Mouse (Mus musculus) large intestine, adult 2 months (tissue): ENCODE measurements around the gene Aifm3. TPM values are rescaled to one million over a fixed set of nuclear protein-coding genes. Genes with fewer than 3 reads are reported as not detected.

Source experiments
- DNase-seq: peaks from one replicate; pipeline ENCODE4 v3.0.0-alpha.2; 2012; ENCODE audit warnings: low read depth, low spot score
- WGBS: fragments of 180-500 bp; shearing (Covaris S2); methylation state at CpG from one replicate; pipeline ENCODE4 v1.1.7; 2018; 5-methylcytosine and 5-hydroxymethylcytosine counted together
- polyA plus RNA-seq: library from polyadenylated mRNA; depleted of rRNA; stranded (reverse); fragments of >200 nt; gene quantifications from 2 replicates; pipeline ENCODE4 v1.2.3, GENCODE M21; 2012; rRNA removed

Gene Aifm3
- polyA plus RNA-seq, result 0.89 and 1.2 TPM in 2 replicates

- no peak for DNase-seq
- WGBS, result 2% methylated on average over 47 of the region's 47 CpGs
Measured at GRCm38 (mm10) chr16:17489469-17490111, at the start of gene Aifm3. Aifm3 (plus strand) TSS chr16:17489611.

GRCm38 (mm10) chr16:17451541-17452372, 37.7 kb upstream of the Aifm3 start, which contains the start of gene Crkl:
Crkl (plus strand) TSS chr16:17451987.
- peak; percentile 93 for DNase-seq
- under 1% methylated on average over 63 of the region's 63 CpGs for WGBS

DNA sequence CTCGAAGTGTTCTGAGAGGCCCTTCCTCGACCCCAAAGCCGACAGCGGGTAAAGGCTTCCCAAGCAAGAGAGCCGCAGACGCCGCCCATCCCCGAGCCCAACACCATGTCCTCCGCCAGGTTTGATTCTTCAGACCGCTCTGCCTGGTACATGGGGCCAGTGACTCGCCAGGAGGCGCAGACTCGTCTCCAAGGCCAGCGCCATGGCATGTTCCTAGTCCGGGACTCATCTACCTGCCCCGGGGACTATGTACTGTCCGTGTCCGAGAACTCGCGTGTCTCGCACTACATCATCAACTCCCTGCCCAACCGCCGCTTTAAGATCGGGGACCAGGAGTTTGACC, 37.1 kb upstream of the Aifm3 start:
- no peak for DNase-seq
- under 1% methylated on average over 24 of the region's 24 CpGs for WGBS

DNA sequence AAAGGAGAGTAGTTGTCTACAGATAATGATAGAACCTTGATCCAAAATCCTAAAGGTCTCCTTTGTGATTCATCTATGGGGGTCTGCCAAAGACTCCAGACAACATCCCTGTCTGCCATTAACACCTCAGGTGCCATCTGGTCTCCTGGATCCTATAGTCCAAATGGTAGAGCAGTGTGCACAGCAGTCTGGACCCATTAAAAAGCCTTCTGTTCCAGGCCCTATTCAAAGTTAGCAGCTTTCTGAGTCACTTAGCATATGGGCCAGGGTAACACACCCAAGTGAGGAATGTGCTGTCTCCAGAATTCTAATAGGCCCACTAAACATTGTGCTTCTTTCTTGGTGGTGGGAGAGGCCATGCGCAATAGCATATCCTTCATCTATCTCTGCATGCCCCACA, 32.5 kb upstream of the Aifm3 start:
- DNase-seq, result no peak
- 95% methylated on average over 1 of the region's 1 CpGs for WGBS

GRCm38 (mm10) chr16:17460254-17460653, 29.2 kb upstream of the Aifm3 start:
- DNase-seq, result no peak
- WGBS, result 77% methylated on average over 4 of the region's 4 CpGs

DNA sequence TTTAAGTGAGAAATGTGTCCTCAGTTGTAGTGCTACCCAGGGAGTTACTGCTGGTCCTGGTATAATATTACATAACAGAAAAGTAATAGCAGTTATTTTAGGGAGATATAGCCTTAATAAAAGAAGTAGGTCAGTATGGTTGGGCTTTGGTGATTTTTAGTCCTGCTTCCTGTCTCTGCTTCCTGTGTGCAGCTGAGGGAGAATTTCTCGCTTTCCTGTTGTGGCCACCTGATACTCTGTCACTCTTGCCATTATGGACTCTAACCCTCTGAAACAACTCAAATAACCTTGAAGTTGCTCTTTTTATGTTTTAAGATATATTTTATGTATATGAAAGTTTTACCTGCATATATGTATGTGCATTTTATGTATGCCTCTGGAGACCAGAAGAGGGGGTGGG, 27.8 kb upstream of the Aifm3 start:
- no peak for DNase-seq
- 77% methylated on average over 1 of the region's 1 CpGs for WGBS

DNA sequence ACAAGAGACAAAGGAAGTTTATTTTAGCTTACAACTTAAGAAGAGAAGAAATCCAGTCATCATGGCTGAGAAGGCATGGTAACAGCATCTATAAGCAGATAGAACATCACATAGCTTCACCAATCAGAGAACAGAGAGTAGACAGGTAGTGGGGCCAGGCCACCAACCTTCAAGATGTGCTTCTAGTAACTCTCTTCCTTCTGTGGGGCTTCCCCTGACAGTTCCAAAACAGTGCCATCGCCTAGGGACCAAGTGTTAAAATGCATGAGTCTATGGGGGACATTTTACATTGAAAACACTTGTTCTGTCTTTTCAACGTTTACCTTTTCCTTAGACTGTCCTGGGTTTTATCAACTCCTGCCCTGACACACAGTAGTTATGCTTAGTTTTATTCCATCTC, 26.2 kb upstream of the Aifm3 start:
- no peak for DNase-seq
- WGBS, result 72% methylated on average over 2 of the region's 2 CpGs

GRCm38 (mm10) chr16:17466875-17467663, 22.3 kb upstream of the Aifm3 start:
- WGBS, result 44% methylated on average over 4 of the region's 4 CpGs
- DNase-seq, result no peak

GRCm38 (mm10) chr16:17472498-17472897, 16.9 kb upstream of the Aifm3 start:
- no peak for DNase-seq
- WGBS, result 82% methylated on average over 6 of the region's 6 CpGs

DNA sequence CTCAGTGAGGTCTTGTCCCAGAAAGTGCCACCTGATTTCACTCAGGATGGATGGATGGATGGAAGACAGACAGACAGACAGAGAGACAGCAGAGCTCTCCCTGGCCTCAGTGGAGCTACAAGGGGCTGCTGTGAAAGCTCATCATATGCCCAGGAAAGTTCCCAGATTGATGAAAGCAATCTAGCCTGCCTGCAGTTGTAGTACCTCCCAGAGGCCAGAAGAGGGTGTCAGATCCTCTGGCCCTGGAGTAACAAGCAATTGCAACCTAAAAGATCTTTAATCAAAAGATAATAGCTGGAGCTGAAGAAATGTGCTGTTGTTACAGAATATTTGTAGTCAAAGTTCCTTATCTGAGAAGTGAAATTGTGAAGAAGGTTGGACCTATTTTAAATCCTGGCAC, 15.3 kb upstream of the Aifm3 start:
- no peak for DNase-seq

DNA sequence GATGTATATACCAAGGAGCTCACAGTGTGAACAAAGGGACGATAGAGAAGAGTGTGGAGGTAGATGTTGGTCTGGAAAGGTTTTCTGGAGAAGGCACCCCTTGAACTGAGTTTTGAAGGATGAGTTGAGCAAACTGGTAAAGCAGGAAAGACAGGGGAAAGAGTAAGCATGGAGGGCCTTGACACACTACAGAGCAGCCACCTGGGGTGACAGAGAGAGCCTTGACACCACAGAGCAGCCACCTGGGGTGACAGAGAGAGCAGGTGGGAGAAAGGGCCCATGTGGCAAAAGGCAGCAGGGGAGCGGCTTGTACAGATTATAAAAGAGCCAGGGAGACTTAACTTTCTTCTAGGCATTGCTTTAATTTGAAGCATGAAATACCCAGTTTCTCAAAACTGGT, 14.7 kb upstream of the Aifm3 start:
- DNase-seq, result no peak
- 69% methylated on average over 2 of the region's 2 CpGs for WGBS

GRCm38 (mm10) chr16:17475326-17475725, 14.1 kb upstream of the Aifm3 start:
- no peak for DNase-seq
- WGBS, result 88% methylated on average over 4 of the region's 4 CpGs

- WGBS, result 49% methylated on average over 4 of the region's 4 CpGs
Measured at GRCm38 (mm10) chr16:17478331-17478943, 11.0 kb upstream of the Aifm3 start.

DNA sequence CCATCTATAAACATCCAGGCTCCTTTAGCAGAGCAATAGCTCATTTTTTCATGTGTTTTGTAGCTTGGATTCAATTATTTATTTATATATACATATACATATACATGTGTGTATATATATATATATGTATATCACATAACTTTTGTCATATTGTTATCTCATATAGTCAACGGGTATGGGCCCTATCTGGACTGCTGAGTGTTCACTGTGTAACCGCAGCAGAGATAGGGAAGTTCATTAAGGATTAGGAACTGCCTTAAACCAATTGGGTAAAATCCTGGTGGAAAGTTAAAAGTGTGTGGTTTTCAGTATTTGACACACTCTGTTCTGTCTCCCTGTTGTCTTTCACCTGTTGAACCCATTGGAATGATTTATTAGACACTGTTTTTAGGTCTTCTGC, 7.9 kb upstream of the Aifm3 start:
- 71% methylated on average over 2 of the region's 2 CpGs for WGBS
- DNase-seq, result no peak

More at GRCm38 (mm10) chr16:17478331-17478943, 11.0 kb upstream of the Aifm3 start:
- no peak for DNase-seq

DNA sequence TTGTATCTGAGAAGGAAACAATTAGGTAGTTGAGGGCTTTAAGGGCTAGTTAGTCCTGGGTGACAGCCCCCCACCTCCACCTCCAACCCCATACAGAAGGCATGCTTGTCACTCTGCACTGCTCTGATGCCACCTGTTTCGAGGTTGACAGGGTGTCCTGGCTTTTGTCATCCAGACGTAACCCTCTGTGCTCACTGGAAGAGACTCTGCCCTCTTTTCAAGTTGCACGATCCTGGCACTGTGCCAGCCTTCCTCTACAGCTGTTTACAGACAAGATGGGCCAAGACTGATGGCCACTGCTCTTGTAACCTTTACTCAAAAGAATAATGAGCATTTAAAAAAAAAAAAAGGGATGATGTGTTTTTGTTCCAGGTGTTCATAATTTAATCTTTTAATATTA, 2.9 kb upstream of the Aifm3 start:
- no peak for DNase-seq
- WGBS, result 8% methylated on average over 3 of the region's 3 CpGs

DNA sequence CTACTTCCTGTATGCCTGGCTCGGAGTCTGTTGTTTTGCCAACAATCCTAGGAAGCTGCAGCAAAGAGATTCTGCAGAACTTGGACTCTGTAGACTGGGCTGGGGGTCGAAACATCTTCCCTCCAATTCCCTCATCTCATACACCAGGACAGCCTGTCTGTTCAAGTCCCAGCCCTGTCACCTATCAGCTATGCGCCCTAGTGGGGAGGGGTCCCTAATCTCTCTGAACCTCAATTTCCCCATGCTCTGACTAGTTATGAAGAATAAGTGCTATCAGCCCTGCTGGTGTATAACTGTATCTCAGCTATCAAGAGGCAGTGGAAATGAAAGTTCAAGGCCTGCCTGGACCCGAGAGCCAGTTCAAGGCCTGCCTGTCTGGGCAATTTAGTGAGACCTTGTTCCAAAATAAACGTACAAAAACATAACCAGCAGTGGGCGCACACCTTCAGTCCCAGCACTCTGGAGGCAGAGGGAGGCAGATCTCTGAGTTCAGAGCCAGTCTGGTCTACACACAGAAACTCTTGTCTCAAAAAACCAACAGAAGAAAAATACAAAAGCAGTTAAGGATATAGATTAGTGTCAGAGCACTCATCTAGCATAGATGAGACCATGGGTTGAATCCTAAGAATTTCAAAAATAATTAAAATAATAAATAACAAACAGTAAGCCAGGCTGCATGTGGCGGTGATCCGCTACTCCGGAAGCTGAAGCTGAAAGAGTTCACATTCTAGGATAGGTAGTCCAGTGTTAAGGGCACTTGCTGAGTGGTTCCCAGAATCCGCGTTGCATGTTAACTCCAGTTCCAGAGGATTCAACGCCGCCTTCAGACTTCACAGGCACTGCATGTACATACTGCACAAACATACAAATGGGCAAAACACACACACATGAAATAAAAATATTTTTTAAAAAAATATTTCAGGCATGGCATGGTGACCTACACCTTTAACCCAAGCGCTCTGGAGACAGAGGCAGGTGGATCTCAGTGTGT, 638 bp upstream of the Aifm3 start:
- 47% methylated on average over 14 of the region's 14 CpGs for WGBS
- no peak for DNase-seq

- 96% methylated on average over 5 of the region's 5 CpGs for WGBS
- no peak for DNase-seq
Measured at GRCm38 (mm10) chr16:17491154-17491553, 1.7 kb downstream of the Aifm3 start.

GRCm38 (mm10) chr16:17491896-17492561, 2.6 kb downstream of the Aifm3 start:
- DNase-seq, result no peak
- 73% methylated on average over 5 of the region's 5 CpGs for WGBS
